Mouse (Mus musculus): ENCODE data around the gene Prpf6.

The Prpf6 gene

DNA sequence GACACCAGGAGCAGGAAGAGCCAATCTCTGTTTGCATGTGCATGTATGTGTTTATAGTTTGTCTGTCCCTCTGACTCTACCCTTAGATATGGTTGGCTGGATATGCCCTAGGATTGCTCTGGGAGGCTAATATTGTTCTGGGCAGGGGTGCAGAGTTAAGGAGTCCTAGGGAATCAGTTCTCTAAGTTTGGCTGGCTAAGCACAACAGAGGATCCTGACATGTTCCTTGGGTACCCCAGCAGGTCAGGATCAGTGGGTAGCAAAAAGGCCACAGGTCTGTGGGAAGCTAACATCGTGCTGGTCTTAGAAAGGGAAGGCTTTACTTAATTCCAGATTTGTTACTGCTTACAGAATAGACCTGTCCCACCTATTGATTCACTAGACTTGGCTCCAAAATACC is 12.0 kb upstream of the Prpf6 start:
- no peak for DNase-seq (ENCODE audit: low read depth, low spot score)

DNA sequence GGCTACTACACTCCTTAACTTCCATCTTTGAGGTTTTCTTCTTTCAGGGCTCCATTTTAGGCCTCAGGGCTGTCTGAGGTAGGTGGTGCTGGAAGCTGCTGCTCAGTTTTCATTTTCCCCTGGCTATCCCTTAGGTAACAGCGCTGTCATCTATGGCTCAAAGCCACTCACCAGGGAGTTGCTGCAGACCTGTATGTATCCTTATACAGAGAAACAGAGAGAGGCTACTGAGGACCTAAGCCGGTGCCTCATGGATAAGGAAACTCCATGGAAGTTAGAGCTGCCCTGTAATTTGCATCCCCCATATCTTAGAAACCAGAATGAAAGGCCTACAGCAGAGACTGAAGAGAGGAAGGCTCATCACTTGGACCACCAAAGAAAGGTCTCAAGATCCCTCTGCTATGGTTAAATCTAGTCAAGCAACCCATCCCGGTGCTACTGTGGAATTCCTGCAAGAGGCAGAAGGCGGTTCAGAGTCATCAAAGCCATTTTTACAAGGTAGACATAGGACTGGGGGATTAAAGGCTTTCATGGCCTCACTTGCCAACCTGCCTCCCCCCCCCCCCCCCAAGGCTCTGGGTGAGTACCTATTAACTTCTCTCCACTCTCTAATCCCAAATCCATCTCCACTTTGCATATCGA is 11.4 kb upstream of the Prpf6 start:
- DNase-seq (ENCODE audit: low read depth, low spot score): no peak

DNA sequence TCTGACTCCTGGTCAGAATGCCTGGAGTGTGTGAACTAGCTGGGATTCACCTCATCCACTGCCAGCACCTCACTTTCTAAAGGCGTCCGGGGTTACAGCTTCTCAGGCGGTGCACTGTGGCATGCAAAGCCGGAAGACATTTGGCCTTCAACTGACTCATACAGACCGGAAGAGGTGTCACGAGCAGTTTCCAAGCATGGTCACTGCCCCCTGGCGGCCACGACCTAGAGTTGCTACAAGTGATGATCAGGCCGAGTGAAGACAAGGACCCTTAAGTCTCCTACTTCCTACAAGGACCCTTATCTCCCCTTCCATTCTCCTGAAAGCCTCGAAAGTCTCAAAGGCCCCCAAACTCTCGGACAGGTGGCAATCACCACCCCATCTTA is 10.7 kb upstream of the Prpf6 start:
- peak; percentile 71 for DNase-seq (ENCODE audit: low read depth, low spot score)

- no peak for DNase-seq (ENCODE audit: low read depth, low spot score)
Measured at GRCm38 (mm10) chr2:181581402-181582120, 10.1 kb upstream of the Prpf6 start.

- no peak for DNase-seq (ENCODE audit: low read depth, low spot score)
Measured at GRCm38 (mm10) chr2:181582358-181582757, 9.3 kb upstream of the Prpf6 start.

DNA sequence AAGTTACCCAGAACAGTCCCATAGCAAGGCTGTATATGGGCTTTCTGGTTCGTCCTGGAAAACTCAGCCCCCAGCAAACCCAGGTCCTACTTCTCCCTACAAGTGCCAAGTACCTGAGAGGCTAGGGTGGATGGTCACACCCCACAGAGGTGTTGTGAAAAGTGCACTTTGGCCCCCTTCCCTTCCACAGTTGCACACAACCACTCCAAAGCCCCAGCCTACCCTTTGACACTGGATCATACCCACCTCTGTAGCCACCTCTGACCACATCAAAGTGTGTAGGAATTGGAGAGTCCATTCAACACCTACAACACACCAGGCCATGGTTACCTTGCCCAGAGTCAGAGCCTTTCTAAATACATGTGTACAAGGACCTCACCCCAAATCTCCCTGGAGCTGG is 8.7 kb upstream of the Prpf6 start:
- DNase-seq (ENCODE audit: low read depth, low spot score): no peak

GRCm38 (mm10) chr2:181583460-181584257 is 8.0 kb upstream of the Prpf6 start:
- DNase-seq (ENCODE audit: low read depth, low spot score): no peak

GRCm38 (mm10) chr2:181584411-181584942 is 7.2 kb upstream of the Prpf6 start, which contains the start of gene Uckl1:
Gene Uckl1, minus strand, starts transcription at chr2:181584892.
- DNase-seq (ENCODE audit: low read depth, low spot score): no peak

DNA sequence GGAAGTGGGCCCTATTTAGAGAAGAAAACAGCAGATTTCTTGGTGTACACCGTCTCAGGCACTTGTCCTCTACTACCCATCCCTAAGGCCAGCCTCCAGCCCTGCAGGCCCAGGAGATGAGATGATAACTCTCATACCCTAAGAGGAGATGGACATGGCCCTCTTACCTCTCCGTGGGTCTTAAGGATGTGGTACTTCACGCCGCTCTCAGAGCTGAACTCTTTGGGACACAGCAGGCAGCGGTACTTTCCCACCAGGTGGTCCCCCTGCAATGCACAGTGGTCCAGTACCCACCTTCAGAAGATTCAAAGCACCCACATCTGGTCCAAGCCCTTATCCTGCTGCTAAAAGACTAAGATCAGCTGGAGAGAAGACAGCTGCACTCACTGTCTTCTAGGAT is 6.2 kb upstream of the Prpf6 start:
- DNase-seq (ENCODE audit: low read depth, low spot score): no peak

DNA sequence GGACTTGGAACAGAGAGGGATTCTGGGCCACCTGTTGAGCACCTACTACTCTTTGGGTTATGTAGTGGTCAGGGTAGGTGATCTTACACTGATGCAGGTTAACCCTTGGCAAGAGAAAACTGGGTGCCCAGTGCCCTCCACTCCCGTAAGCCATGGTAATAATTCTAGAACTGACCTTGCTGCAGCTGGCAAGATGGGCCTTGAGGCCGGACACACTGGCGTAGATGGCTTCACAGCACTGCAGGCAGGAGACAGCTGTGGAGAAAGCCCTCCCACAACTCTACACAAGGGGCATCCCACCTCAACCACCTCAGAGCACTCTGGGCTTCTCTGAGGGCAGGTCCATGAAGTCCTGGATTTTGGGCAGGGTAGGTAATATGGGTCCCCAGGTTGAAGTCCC is 5.5 kb upstream of the Prpf6 start:
- DNase-seq (ENCODE audit: low read depth, low spot score): no peak

DNA sequence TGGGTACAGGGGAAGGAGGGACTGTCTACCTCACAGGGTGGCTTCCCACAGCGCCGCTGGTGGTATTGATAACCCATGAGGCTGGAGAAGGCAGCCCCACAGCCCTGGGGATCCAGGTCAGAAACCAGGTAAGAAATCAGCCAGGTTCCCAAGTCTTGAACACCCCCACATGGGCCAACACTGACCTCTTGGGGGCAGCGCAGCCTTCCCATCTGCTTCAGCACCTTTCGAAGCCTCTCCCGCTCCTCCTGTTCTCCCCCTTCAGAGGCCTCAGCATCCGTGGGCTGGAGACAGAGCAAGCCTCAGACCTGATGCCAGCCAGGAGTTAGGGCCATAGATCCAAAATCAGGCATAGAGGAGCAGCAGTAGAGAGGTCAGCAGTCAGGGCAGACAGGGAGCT is 3.9 kb upstream of the Prpf6 start:
- no peak for DNase-seq (ENCODE audit: low read depth, low spot score)

GRCm38 (mm10) chr2:181588229-181588780 is 3.4 kb upstream of the Prpf6 start:
- DNase-seq (ENCODE audit: low read depth, low spot score): no peak

GRCm38 (mm10) chr2:181589011-181589731 is 2.5 kb upstream of the Prpf6 start:
- no peak for DNase-seq (ENCODE audit: low read depth, low spot score)

GRCm38 (mm10) chr2:181589732-181590105 is 1.9 kb upstream of the Prpf6 start:
- DNase-seq (ENCODE audit: low read depth, low spot score): no peak

DNA sequence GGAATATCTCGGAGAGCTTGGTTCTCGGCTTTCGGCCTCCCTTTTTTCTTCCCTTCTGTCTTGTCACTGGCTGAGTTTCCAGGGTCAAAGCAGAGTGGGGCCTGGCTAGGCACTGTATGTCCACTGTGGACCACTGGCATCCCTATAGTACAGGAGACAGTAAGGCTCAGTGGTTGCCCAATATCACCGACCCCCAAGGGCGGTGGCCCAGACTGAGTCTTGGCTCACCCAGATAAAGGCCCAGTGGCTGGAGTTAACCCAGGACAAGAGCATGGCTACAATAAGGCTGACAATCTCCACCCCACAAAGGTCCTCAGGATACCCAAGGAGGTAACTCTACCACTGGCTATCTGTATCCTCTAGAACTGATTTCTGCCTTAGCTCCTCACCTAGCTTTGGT is 1.2 kb upstream of the Prpf6 start:
- DNase-seq (ENCODE audit: low read depth, low spot score): no peak

DNA sequence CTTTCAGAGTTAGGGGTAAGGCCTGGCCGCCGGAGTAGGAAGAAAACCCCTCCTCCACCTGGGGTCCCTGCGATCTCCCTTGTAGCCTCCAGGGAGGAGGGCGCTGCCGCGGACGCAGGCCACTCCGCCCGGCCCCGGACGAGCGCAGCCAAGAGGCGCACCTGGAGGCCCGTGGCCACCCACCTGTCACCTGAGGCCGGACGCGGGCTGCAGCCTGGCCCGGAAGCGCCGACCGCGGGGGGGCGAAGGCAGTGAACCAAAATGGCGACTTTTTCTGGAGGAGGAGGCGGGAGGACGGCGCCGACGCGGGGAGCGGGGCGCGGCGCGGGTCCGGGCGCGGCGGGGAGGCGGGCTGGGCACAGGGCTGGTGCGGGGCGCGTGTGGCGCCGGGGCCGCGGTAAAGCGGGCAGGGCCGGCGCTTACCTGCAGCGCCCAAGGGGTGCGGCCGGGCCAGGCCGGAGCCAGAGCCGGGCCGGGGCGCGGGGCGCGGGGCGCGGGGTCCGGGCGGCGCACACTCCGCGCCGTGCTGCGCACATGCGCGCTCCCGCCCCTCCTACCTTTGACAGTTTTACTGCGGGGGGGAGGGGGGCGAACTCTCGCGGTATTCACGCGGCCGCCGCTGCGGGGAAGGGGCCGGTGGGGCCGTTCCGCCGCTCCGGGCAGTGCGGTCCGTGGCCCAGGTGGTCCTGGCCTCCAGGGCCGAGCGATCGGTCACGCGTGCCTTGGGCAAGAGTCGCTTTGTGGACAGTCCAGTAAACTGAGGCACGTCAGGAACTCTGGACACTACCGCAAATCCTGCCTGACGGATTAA is 768 bp downstream of the Prpf6 start, which contains the start of gene Zfp512b:
Gene Zfp512b, minus strand, starts transcription at position 573 of the 811 bp plus-strand sequence.
- DNase-seq (ENCODE audit: low read depth, low spot score): no peak

- DNase-seq (ENCODE audit: low read depth, low spot score): no peak
Measured at GRCm38 (mm10) chr2:181593042-181593421, 1.4 kb downstream of the Prpf6 start.

DNA sequence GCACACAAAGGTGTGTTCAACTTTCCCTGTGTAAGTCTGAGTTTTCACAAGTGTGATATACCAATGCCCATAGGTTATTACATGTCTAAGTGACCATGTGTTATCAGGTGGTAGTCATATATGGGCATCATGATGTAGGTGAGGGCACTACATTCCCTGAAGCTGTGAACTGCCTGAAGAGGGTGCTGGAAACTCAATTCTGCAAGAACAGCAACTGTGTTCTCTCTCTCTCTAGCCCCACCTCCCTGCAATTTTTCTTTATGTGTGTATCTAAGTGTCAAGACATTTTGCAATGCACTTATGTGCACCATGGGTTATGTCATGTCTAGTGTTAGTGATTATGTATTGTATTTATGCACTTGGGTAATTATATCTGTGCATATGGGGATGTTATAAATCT is 2.3 kb downstream of the Prpf6 start:
- no peak for DNase-seq (ENCODE audit: low read depth, low spot score)

- no peak for DNase-seq (ENCODE audit: low read depth, low spot score)
Measured at GRCm38 (mm10) chr2:181594946-181595696, 3.5 kb downstream of the Prpf6 start.
